In genomic region chr2:121505942-121506882, GRCm38 (mm10) we compare ENCODE assay signal across 8 mouse cellular contexts. TPM values are rescaled to one million over a fixed set of nuclear protein-coding genes. Genes with fewer than 3 reads are reported as not detected.
DNase-seq lines count a peak whose midpoint lies in the region; ATAC-seq and TF ChIP-seq lines count a peak whose summit lies in the region.
"Not testable (repeated sequence)": the region's sequence is repeated elsewhere in the genome, so short reads cannot be mapped to it uniquely, and the experiment has no call there.

Gene Mfap1a, minus strand, starts transcription at chr2:121506665.
Gene Wdr76, plus strand, starts transcription at chr2:121506723.

- TF ChIP-seq CTCF in Patski (IDR thresholded peaks at IDR 0.05): not testable (repeated sequence)

- POLR2A ChIA-PET in Patski (lab: Charles Lee): not testable (repeated sequence)

- peak within 1 kb of the TSS; percentile 56 for H3K4me3 ChIP-seq in hindbrain, embryonic 14.5 days (replicated peaks; ENCODE audit: low read length)

- peak; percentile 80 for ATAC-seq in Patski
- peak; percentile 90 for ATAC-seq in hindbrain, embryonic 14.5 days (ENCODE audit: low FRiP score)

- H3K9ac ChIP-seq in hindbrain, embryonic 14.5 days: peak within 1 kb of the TSS; percentile 68

- not testable (repeated sequence) for H3K27me3 ChIP-seq in Patski; hindbrain, embryonic 14.5 days (ENCODE audit: control insufficient read depth, insufficient read depth, low read length)

- not testable (repeated sequence) for H3K4me1 ChIP-seq in hindbrain, embryonic 14.5 days (replicated peaks; ENCODE audit: control insufficient read depth, insufficient read depth, low read length)

- DNase-seq in Patski (ENCODE audit: low read depth, low spot score): peak; percentile 48
- DNase-seq in cerebellum, postnatal 14 days: peak; percentile 80 to 82
- DNase-seq in frontal cortex, postnatal 14 days (ENCODE audit: low spot score in 2 of 2): peak; percentile 69 to 71
- DNase-seq in hindbrain, embryonic 14.5 days (ENCODE audit: low spot score): peak; percentile 86
- peak; percentile 81 to 84 for DNase-seq in layer of hippocampus, postnatal 36 days
- DNase-seq in lung, postnatal 36 days: peak; percentile 95
- DNase-seq in retina, postnatal 1 day: peak; percentile 95
- DNase-seq in urinary bladder, adult 18-20 months (ENCODE audit: low spot score in 2 of 2): peak; percentile 73 to 78

- not testable (repeated sequence) for H3K9me3 ChIP-seq in hindbrain, embryonic 14.5 days (ENCODE audit: control insufficient read depth, low read length)

- in situ Hi-C loops in Patski (cut with MboI; ENCODE audit: low pct_unique_long_range_greater_than_20kb): not testable (repeated sequence)

- CTCF ChIA-PET in Patski (lab: Charles Lee): not testable (repeated sequence)

- H3K36me3 ChIP-seq in hindbrain, embryonic 14.5 days (replicated peaks; ENCODE audit: control insufficient read depth, insufficient read depth): not testable (repeated sequence)

- 0 out of 2 replicates have a peak within 1 kb of the TSS, but pooled peaks have one; percentile 51 for H3K27ac ChIP-seq in hindbrain, embryonic 14.5 days

- peak within 1 kb of the TSS; percentile 76 for H3K4me2 ChIP-seq in hindbrain, embryonic 14.5 days (replicated peaks)

- WGBS in hindbrain, embryonic 14.5 days: 3% methylated on average over 37 of the region's 42 CpGs

RNA-seq across cellular contexts. Expression of gene Mfap1a, which starts in this region (rescaled TPM):
- polyA plus RNA-seq in Patski (2021): 31.4 TPM
- polyA plus RNA-seq in hindbrain, embryonic 14.5 days (2014; fragmentation: Nextera tagmentation; extraction: Ambion mirVana): 23.1 and 25.3 TPM in 2 replicates
- 10 to 100 TPM; 34.1 to 35.4 TPM for total RNA-seq in layer of hippocampus, postnatal 36 days (2021)

RNA-seq across cellular contexts. Expression of gene Wdr76, which starts in this region (rescaled TPM):
- polyA plus RNA-seq in Patski (2021): 9.1 TPM
- polyA plus RNA-seq in hindbrain, embryonic 14.5 days (2014; fragmentation: Nextera tagmentation; extraction: Ambion mirVana): 3.2 and 3.8 TPM in 2 replicates
- total RNA-seq in layer of hippocampus, postnatal 36 days (2021): 1 to 10 TPM; 2.7 to 3.4 TPM

Comparison
In these comparisons a context has a peak if more than half of its experiments do, and no peak if none do; other contexts are left out.
1. Peak in every context shown above with its lines: DNase-seq, ATAC-seq, H3K4me3 ChIP-seq and H3K27ac ChIP-seq.